Mouse (Mus musculus): Measurements from ENCODE around the gene Cdc20. TPM values are rescaled to one million over a fixed set of nuclear protein-coding genes. Genes with fewer than 3 reads are reported as not detected.
A peak's percentile ranks its signal among the peaks of the same experiment; 100 is the strongest.

Gene Cdc20
- total and polyA plus RNA-seq, 2 experiments from 2014 or later = 57.8 to 78.4 TPM

- no peaks in the 10 kb centered on the region for H3K9me3 ChIP-seq (replicated peaks; ENCODE audit: control insufficient read depth, low read length)
- 5% methylated on average over 5 of the region's 5 CpGs for WGBS
- H3K9ac ChIP-seq (replicated peaks; ENCODE audit: low read depth, low read length) = peak overlapping the region; percentile 67; the same call in 1 of the 2 replicates
- H3K36me3 ChIP-seq (replicated peaks; ENCODE audit: control insufficient read depth, insufficient read depth, low read length) = peaks cover 30% of the 10 kb centered on the region
- ATAC-seq (ENCODE audit: insufficient read depth, low read depth) = no peak; the same call in 1 of the 2 replicates
- H3K4me3 ChIP-seq (ENCODE audit: low read depth, low read length) = peak overlapping the region; percentile 59
- peak; percentile 18 for DNase-seq (ENCODE audit: low spot score)
- TF ChIP-seq CTCF (IDR thresholded peaks at IDR 0.05; ENCODE audit: low read depth) (no peak), EP300 (IDR thresholded peaks at IDR 0.05; ENCODE audit: low read depth) (0 out of 2 replicates have a peak, but pooled peaks have one; percentile 29)
- peak overlapping the region; percentile 86 for H3K27ac ChIP-seq (ENCODE audit: low read depth)
- peaks cover 21% of the 10 kb centered on the region for H3K4me1 ChIP-seq (ENCODE audit: control insufficient read depth, insufficient read depth)
- H3K4me2 ChIP-seq (ENCODE audit: low read depth, low read length) = peak overlapping the region; percentile 84
- no peaks in the 10 kb centered on the region for H3K27me3 ChIP-seq (ENCODE audit: control insufficient read depth, insufficient read depth, low read length)
Observed at GRCm38 (mm10) chr4:118427415-118427767, 9.8 kb downstream of the Cdc20 start.

GRCm38 (mm10) chr4:118425374-118425773, 11.8 kb downstream of the Cdc20 start:
- WGBS = 86% methylated on average over 1 of the region's 1 CpGs
- Histone ChIP-seq H3K4me1 (ENCODE audit: control insufficient read depth, insufficient read depth) (peaks cover 21% of the 10 kb centered on the region), H3K36me3 (replicated peaks; ENCODE audit: control insufficient read depth, insufficient read depth, low read length) (peaks cover 24% of the 10 kb centered on the region), H3K4me3 (ENCODE audit: low read depth, low read length) (no peak overlapping the region), H3K4me2 (ENCODE audit: low read depth, low read length) (no peak overlapping the region), H3K9me3 (replicated peaks; ENCODE audit: control insufficient read depth, low read length) (no peaks in the 10 kb centered on the region), H3K27ac (ENCODE audit: low read depth) (no peak overlapping the region), H3K27me3 (ENCODE audit: control insufficient read depth, insufficient read depth, low read length) (no peaks in the 10 kb centered on the region), H3K9ac (replicated peaks; ENCODE audit: low read depth, low read length) (no peak overlapping the region)
- ATAC-seq (ENCODE audit: insufficient read depth, low read depth) (no peak), DNase-seq (ENCODE audit: low spot score) (no peak)
- TF ChIP-seq CTCF (IDR thresholded peaks at IDR 0.05; ENCODE audit: low read depth) = no peak
- TF ChIP-seq EP300 (IDR thresholded peaks at IDR 0.05; ENCODE audit: low read depth) = no peak

- H3K4me3 ChIP-seq (ENCODE audit: low read depth, low read length) = no peak overlapping the region
- WGBS = 32% methylated on average over 4 of the region's 4 CpGs
- H3K4me1 ChIP-seq (ENCODE audit: control insufficient read depth, insufficient read depth) = peaks cover 18% of the 10 kb centered on the region
- ATAC-seq (ENCODE audit: insufficient read depth, low read depth) = no peak
- H3K27me3 ChIP-seq (ENCODE audit: control insufficient read depth, insufficient read depth, low read length) = no peaks in the 10 kb centered on the region
- no peaks in the 10 kb centered on the region for H3K9me3 ChIP-seq (replicated peaks; ENCODE audit: control insufficient read depth, low read length)
- no peak for TF ChIP-seq EP300 (IDR thresholded peaks at IDR 0.05; ENCODE audit: low read depth)
- TF ChIP-seq CTCF (IDR thresholded peaks at IDR 0.05; ENCODE audit: low read depth) = no peak
- DNase-seq (ENCODE audit: low spot score) = no peak
- H3K36me3 ChIP-seq (replicated peaks; ENCODE audit: control insufficient read depth, insufficient read depth, low read length) = peaks cover 27% of the 10 kb centered on the region
- no peak overlapping the region for H3K4me2 ChIP-seq (ENCODE audit: low read depth, low read length)
- H3K27ac ChIP-seq (ENCODE audit: low read depth) = no peak overlapping the region
- H3K9ac ChIP-seq (replicated peaks; ENCODE audit: low read depth, low read length) = no peak overlapping the region
Observed at GRCm38 (mm10) chr4:118424541-118425160, 12.5 kb downstream of the Cdc20 start.

- H3K9ac ChIP-seq (replicated peaks; ENCODE audit: low read depth, low read length) = no peak overlapping the region
- H3K9me3 ChIP-seq (replicated peaks; ENCODE audit: control insufficient read depth, low read length) = no peaks in the 10 kb centered on the region
- H3K4me1 ChIP-seq (ENCODE audit: control insufficient read depth, insufficient read depth) = no peaks in the 10 kb centered on the region
- TF ChIP-seq CTCF (IDR thresholded peaks at IDR 0.05; ENCODE audit: low read depth) = no peak
- no peak for TF ChIP-seq EP300 (IDR thresholded peaks at IDR 0.05; ENCODE audit: low read depth)
- no peak for ATAC-seq (ENCODE audit: insufficient read depth, low read depth)
- no peak for DNase-seq (ENCODE audit: low spot score)
- no peak overlapping the region for H3K27ac ChIP-seq (ENCODE audit: low read depth)
- H3K36me3 ChIP-seq (replicated peaks; ENCODE audit: control insufficient read depth, insufficient read depth, low read length) = peaks cover 56% of the 10 kb centered on the region
- no peaks in the 10 kb centered on the region for H3K27me3 ChIP-seq (ENCODE audit: control insufficient read depth, insufficient read depth, low read length)
- 94% methylated on average over 3 of the region's 3 CpGs for WGBS
- H3K4me3 ChIP-seq (ENCODE audit: low read depth, low read length) = no peak overlapping the region
- H3K4me2 ChIP-seq (ENCODE audit: low read depth, low read length) = no peak overlapping the region
Observed at GRCm38 (mm10) chr4:118421384-118421783, 15.8 kb downstream of the Cdc20 start.

- Histone ChIP-seq H3K9ac (replicated peaks; ENCODE audit: low read depth, low read length) (no peak overlapping the region), H3K36me3 (replicated peaks; ENCODE audit: control insufficient read depth, insufficient read depth, low read length) (peaks cover 91% of the 10 kb centered on the region), H3K27me3 (ENCODE audit: control insufficient read depth, insufficient read depth, low read length) (no peaks in the 10 kb centered on the region), H3K4me1 (ENCODE audit: control insufficient read depth, insufficient read depth) (no peaks in the 10 kb centered on the region), H3K27ac (ENCODE audit: low read depth) (no peak overlapping the region), H3K4me3 (ENCODE audit: low read depth, low read length) (no peak overlapping the region), H3K9me3 (replicated peaks; ENCODE audit: control insufficient read depth, low read length) (no peaks in the 10 kb centered on the region), H3K4me2 (ENCODE audit: low read depth, low read length) (no peak overlapping the region)
- TF ChIP-seq CTCF (IDR thresholded peaks at IDR 0.05; ENCODE audit: low read depth) (no peak), EP300 (IDR thresholded peaks at IDR 0.05; ENCODE audit: low read depth) (no peak)
- ATAC-seq (ENCODE audit: insufficient read depth, low read depth) = no peak
- DNase-seq (ENCODE audit: low spot score) = no peak
- WGBS = 76% methylated on average over 13 of the region's 13 CpGs
Observed at GRCm38 (mm10) chr4:118417112-118417797, 19.9 kb downstream of the Cdc20 start.
